Mouse (Mus musculus) cortical plate, adult 2 months (tissue): Measurements from ENCODE around the gene Nf2.

Source experiments
- CTCF ChIP-seq: fragments of 200-500 bp; IDR thresholded peaks from 2 replicates; pipeline ENCODE4 v1.5.1; 2011; ENCODE audit warnings: mild to moderate bottlenecking, control low read depth, low read length; ENCODE audit not compliant: insufficient read depth; ENCODE audit errors: extremely low read depth
- POLR2A ChIP-seq: fragments of 200-500 bp; IDR thresholded peaks from 2 replicates; pipeline ENCODE4 v1.6.1; 2011; ENCODE audit warnings: mild to moderate bottlenecking, low read length, control low read depth; ENCODE audit not compliant: insufficient read depth; ENCODE audit errors: extremely low read depth

DNA sequence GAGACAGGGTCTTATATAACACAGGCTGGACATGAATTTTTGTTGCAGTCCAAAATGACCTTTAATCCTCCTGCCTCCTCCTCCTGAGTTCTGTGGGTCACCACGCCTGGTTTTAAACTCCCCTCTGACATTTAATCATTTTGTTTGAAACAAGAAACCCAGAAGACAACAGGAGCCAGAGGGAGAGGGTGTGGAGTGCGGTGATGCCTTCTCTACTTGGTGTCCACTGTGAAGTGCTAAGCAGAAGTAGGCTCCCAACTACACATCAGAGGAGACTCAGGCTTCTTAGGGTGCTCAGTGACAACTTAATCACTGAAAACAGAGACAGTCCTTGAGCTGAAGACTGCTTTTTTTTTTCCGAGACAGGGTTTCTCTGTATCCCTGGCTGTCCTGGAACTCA, 68.4 kb downstream of the Nf2 start:
- TF ChIP-seq CTCF (no peak), POLR2A (no peak)
